Mouse (Mus musculus) bone marrow, adult 2 months (tissue): Measurements from ENCODE around the gene Terb1. TPM values are rescaled to one million over a fixed set of nuclear protein-coding genes. Genes with fewer than 3 reads are reported as not detected.
A peak's percentile ranks its signal among the peaks of the same experiment; 100 is the strongest.

ENCODE experiments used
- H3K27ac ChIP-seq: fragments of 200-500 bp; 2 replicates; pipeline ENCODE4 v1.5.1; 2012; ENCODE audit warnings: low read depth, mild to moderate bottlenecking, control low read depth, inconsistent platforms, low read length; ENCODE audit not compliant: control insufficient read depth, poor library complexity, insufficient read depth
- H3K4me1 ChIP-seq: fragments of 200-500 bp; 2 replicates; pipeline ENCODE4 v1.6.1; 2011; ENCODE audit warnings: low read length; ENCODE audit not compliant: control insufficient read depth, insufficient read depth
- H3K4me3 ChIP-seq: fragments of 200-500 bp; replicated peaks from 2 replicates; pipeline ENCODE3; 2011; ENCODE audit warnings: mild to moderate bottlenecking, low read depth, low read length, control low read depth; ENCODE audit not compliant: control insufficient read depth
- CTCF ChIP-seq: fragments of 200-500 bp; IDR thresholded peaks from 2 replicates; pipeline ENCODE4 v1.5.1; 2011; ENCODE audit warnings: low read length, control low read depth; ENCODE audit not compliant: control insufficient read depth, insufficient read depth
- POLR2A ChIP-seq: fragments of 200-500 bp; IDR thresholded peaks from 2 replicates; pipeline ENCODE4 v1.6.1; 2011; ENCODE audit warnings: low read depth, mild to moderate bottlenecking, control low read depth, low read length, borderline replicate concordance; ENCODE audit not compliant: control insufficient read depth
- WGBS: fragments of 180-500 bp; shearing (Covaris S2); methylation state at CpG from one replicate; pipeline ENCODE4 v1.1.7; 2018; 5-methylcytosine and 5-hydroxymethylcytosine counted together
- polyA plus RNA-seq: library from polyadenylated mRNA; stranded (reverse); fragments of >200 nt; gene quantifications from 2 replicates; pipeline ENCODE4 v1.2.4, GENCODE M21; 2011; ENCODE audit warnings: low replicate concordance; ENCODE audit not compliant: missing spikeins, insufficient read depth, insufficient read length

The Terb1 gene
- polyA plus RNA-seq, 1 experiment = not detected

GRCm38 (mm10) chr8:104443125-104443679 lies 66.5 kb downstream of the Terb1 start:
- H3K4me1 ChIP-seq = peaks cover 4% of the 10 kb centered on the region
- TF ChIP-seq CTCF (no peak), POLR2A (no peak)
- H3K4me3 ChIP-seq = no peak overlapping the region
- H3K27ac ChIP-seq = peak overlapping the region; percentile 96; the same call in 1 of the 2 replicates
- 52% methylated on average over 7 of the region's 7 CpGs for WGBS

- Histone ChIP-seq H3K4me1 (peaks cover 4% of the 10 kb centered on the region), H3K27ac (peak within 1 kb of the TSS; percentile 96), H3K4me3 (peak within 1 kb of the TSS; percentile 98)
- TF ChIP-seq CTCF = peak; percentile 90
- TF ChIP-seq POLR2A = peak; percentile 64; the same call in 1 of the 2 replicates
- WGBS = under 1% methylated on average over 75 of the region's 75 CpGs
These were observed 67.2 kb downstream of the Terb1 start, which contains the start of gene Dync1li2 for GRCm38 (mm10) chr8:104442299-104443124. TSS of gene Dync1li2 (minus strand) at chr8:104443047.

GRCm38 (mm10) chr8:104441613-104442012 lies 68.1 kb downstream of the Terb1 start:
- 68% methylated on average over 7 of the region's 7 CpGs for WGBS
- peak overlapping the region; percentile 98 for H3K4me3 ChIP-seq
- H3K27ac ChIP-seq = no peak overlapping the region
- no peak for TF ChIP-seq POLR2A
- no peak for TF ChIP-seq CTCF
- H3K4me1 ChIP-seq = peaks cover 4% of the 10 kb centered on the region

- H3K27ac ChIP-seq = no peak overlapping the region
- TF ChIP-seq CTCF (no peak), POLR2A (no peak)
- H3K4me1 ChIP-seq = peaks cover 6% of the 10 kb centered on the region
- H3K4me3 ChIP-seq = no peak overlapping the region
- 89% methylated on average over 8 of the region's 8 CpGs for WGBS
These were observed 70.2 kb downstream of the Terb1 start for GRCm38 (mm10) chr8:104439461-104439860.

GRCm38 (mm10) chr8:104437494-104438135 lies 72.1 kb downstream of the Terb1 start:
- 89% methylated on average over 13 of the region's 13 CpGs for WGBS
- Histone ChIP-seq H3K4me1 (peaks cover 6% of the 10 kb centered on the region), H3K4me3 (no peak overlapping the region), H3K27ac (no peak overlapping the region)
- TF ChIP-seq CTCF = no peak
- TF ChIP-seq POLR2A = no peak

GRCm38 (mm10) chr8:104436591-104436990 lies 73.1 kb downstream of the Terb1 start:
- no peak for TF ChIP-seq CTCF
- TF ChIP-seq POLR2A = no peak
- Histone ChIP-seq H3K27ac (no peak overlapping the region), H3K4me3 (no peak overlapping the region), H3K4me1 (peaks cover 3% of the 10 kb centered on the region)
- WGBS = 83% methylated on average over 4 of the region's 4 CpGs

GRCm38 (mm10) chr8:104436038-104436437 lies 73.7 kb downstream of the Terb1 start:
- Histone ChIP-seq H3K4me3 (no peak overlapping the region), H3K4me1 (peaks cover 2% of the 10 kb centered on the region), H3K27ac (no peak overlapping the region; the same call in 1 of the 2 replicates)
- TF ChIP-seq CTCF (no peak), POLR2A (no peak)
- WGBS = 13% methylated on average over 12 of the region's 12 CpGs

- no peak overlapping the region for H3K27ac ChIP-seq
- H3K4me3 ChIP-seq = no peak overlapping the region
- 87% methylated on average over 18 of the region's 18 CpGs for WGBS
- peaks cover 2% of the 10 kb centered on the region for H3K4me1 ChIP-seq
- TF ChIP-seq POLR2A (no peak), CTCF (no peak)
These were observed 74.8 kb downstream of the Terb1 start for GRCm38 (mm10) chr8:104434826-104435354.
